Mouse (Mus musculus): ENCODE data around the gene Wnt8b.
"Not testable (repeated sequence)": the region's sequence is repeated elsewhere in the genome, so short reads cannot be mapped to it uniquely, and the experiment has no call there.

Wnt8b gene

DNA sequence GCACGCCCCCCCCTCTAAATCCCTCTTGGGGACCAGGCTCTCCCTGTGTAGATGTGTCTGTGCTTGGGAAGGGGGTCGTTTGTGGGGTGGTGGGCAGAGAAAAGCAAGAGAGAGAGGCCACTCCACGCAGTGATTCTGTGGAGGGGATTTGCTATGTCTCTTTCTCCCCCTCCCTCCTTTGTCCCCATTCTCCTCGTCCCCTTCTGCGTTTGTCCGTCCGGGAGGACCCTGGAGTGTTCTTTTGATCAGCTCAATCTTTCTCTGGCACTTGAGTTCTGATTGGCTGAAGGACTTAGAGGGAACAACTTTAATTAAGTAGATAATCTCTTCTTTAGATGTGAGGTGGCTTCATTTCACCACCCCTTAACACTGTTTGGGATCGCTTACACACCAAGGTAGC is at the start of gene Wnt8b:
TSS of gene Wnt8b (plus strand) at position 345 of the 400 bp plus-strand sequence.
- DNase-seq: no peak

DNA sequence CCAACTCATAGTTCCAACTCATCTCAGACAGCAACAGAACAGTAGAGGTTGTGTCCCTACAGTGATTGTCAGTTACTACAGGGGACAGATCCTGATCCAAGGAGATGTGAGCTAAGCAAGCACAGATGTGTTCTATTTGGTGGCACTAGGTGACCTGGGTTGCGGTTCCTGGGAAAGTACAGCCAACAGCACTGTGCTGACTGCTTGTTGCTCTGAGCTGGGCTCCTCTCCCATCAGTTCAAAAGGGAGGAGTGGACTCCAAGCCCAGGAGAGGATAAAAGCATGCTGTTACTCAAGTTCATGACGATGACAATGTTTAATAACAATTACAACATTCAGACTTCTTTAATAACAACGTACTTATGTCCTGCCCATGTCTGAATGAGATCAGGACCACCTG is 47.5 kb upstream of the Wnt8b start:
- DNase-seq: no peak

DNA sequence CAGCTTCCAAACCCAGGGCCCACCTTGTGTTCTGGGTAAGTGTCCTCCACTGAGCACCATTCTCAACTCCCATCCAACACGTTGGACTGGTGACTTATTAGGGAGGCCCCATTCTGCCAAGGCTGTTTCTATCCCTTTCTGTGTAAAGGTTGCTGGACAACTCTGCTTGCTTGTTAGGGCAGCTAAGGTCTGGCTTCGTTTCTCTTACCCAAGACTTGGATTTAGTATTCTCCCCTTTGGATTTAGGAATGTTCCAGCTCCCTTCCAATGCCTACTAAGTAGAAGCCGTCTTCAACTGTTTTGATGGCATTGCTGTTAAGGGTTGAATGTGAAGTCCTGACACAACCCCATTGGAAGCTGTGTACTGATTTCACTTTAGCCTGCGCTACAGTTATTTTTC is 45.3 kb upstream of the Wnt8b start:
- DNase-seq: no peak

DNA sequence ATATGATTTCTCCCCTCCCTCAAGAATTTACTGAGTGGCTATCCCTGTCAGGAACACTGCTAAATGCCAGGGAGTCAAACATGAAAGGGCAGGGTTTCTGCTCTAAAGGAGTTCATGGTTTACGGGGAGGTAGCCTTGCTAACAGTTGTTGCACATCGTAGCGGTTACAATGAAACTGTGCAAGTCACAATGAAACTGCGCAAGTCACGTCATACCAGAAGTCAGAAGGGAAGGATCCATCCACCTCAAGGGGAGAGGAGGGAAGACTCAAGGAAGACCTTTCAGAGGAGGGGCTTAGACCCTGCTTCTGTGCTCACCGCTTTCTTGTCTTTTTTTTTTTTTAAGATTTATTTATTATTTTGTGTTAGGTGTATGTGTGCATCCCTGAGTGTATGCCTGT is 38.4 kb upstream of the Wnt8b start:
- no peak for DNase-seq

DNA sequence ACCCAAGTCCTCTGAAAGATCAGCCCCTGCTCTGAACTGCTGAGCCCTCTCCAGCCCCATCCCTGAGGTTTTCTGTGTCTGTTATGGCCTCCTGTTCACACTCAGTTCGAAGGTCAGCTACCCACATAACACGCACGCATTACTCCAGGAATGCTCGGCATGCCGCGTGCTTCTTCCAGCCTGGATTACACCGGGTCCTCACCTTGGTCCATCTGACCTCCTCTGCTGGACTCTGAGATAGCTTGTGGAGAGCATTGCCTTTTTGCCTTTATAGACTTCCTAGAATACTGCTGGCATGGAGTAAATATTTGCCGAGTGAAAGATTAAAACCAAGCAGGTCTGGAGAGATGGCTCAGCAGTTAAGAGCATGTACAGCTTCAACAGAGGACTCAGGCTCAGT is 37.9 kb upstream of the Wnt8b start:
- DNase-seq: no peak

DNA sequence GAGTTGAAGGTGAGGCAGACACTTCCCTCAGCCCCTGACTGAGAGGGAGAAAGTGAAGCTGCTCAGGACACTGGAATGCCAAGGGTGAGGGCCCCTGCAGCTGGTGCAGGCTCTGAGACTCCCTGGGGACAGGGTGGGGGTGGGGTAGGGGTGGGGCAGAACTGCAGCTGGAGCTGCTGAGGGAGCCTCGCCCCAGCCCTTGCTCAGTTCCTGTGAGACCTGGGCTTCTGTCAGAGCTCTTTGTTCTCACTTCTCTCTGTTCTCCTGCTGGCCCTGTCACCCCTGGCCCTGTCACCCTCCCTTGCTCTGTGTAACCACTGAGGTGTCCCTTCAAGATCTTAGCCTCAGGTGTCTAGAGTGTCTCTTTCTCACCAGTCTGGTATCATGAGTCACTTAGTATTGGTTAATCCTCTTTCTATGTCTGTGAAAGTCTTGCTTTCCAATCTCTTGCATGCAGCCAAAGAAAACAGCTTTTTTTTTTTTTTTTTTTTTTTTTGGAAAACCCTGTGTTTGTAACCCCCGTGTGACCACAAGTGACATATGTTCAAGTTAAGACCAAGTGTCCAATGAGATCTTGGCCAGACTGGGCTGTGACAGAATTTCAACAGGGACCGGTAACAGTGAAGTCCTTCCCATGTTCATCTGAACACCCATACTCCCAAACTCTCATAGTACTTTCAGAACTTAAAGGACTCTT is 35.8 kb upstream of the Wnt8b start:
- DNase-seq: no peak

DNA sequence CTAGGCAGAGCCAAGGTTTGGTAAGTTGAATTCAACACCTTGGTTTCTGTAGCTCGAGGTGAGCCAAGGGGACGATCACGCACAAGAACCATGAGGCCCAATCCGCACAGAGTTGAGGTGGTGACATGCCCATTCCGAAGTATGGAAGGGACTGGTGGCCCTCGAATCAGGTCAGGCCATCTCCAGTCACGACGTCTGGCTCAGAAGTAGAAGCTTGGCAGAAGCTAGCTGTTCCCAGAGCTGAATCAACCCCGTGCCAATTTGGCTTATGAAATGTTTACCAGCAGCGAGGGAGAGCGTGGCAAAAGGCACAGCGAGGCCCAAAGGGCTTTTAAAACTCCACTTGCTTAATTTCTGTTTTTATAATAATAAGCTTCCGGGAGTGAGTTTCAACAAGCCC is 34.6 kb upstream of the Wnt8b start:
- no peak for DNase-seq

DNA sequence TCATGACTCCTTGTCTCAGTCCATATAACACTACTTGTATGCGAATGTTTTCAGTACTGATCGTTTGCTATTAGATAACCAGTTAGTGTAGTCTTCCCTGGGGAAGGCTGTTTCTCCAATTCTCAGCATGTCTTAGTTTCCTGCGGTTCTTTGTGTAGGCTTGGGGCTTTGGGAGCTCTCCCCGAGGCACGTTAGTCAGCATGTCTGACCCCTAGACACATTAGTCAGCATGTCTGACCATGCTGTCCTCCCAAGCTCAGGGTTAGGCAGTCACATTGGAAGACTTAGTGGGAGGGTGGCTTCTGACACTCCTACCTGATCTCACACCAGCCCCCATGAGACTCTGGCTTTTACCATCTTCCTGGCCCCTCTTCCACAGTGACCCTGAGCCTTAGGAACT is 32.8 kb upstream of the Wnt8b start:
- no peak for DNase-seq

DNA sequence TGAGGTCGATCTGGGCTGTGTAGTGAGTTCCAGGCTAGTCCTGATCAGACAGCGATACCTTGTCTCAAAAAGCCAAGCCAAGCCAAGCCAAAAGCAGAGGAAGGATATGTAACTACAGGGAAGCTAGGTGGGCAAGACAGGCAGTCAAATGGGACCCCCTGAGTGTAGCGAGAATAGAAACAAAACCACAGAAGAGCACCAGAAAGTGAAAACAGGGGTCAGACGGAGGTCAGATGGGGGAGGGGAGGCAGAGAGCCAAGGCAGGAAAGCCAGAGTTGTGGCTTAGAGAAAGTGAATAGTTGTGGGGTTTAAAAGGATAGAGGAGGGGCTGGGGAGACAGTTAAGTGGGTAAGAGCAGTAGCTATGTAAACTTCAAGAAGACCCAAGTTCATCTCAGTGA is 31.8 kb upstream of the Wnt8b start:
- no peak for DNase-seq

DNA sequence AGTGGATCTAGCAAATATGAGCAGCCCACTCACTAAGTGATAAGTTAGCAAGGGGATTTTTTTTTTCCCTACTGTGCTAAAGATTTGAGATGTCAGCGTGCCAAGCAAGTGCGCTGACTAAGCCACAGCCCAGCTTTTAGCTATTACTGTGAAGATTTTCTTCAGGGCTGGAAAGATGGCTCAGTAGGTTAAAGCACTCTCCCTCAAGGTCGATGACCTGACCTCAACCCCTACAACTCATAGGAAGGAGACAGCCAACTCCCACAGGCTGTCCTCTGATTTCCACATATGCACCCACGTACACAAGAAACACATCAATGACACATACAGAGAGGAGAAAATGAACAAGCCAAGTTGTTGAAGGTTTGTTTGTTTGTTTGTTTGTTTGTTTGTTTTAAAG is 31.1 kb upstream of the Wnt8b start:
- DNase-seq: no peak

DNA sequence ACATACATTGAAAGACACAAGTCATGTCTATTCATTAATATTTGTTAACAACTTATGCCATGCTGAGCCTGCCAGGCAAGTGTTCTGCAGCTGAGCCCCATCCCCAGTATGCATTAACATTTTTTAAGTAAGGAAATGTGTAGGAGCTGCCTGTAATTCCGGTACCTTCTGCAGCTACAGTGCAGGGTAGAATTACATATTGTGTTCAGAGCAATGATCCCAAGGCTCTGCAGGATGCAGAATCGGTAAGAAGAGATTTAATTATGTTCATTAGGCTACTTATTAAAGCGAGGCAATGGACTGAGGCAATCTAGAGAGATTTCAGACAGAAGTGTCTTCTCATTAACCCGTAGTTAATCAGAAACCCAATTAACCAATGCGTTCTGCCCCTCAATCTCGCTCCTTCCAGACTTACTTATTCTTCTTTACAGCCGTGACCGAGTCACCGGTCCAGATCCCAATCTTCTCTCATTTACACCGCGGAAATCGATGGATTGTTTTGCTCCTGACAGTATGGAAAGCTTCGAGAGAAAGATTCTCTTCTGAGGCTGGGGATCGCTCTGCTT is 27.2 kb upstream of the Wnt8b start:
- not testable (repeated sequence) for DNase-seq

DNA sequence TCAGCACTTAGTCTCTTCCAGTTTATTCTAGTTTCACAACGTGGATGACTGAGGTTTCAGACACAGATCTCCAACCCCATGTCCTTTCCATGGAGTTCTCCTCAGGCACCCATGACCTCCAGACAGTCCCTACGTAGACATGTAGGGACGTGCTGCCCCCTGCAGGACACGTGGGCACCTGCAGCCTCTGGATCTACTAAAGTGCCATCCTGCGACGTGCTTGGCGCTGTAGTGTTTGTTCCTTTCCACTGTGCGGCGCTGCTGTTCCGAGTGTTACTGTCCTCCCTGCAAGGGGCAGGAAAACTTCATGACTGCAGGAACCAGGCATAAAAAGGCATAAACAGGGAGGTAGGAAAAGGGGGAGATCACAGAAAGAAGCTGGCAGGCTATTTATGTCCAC is 19.1 kb upstream of the Wnt8b start:
- DNase-seq: peak; percentile 46

DNA sequence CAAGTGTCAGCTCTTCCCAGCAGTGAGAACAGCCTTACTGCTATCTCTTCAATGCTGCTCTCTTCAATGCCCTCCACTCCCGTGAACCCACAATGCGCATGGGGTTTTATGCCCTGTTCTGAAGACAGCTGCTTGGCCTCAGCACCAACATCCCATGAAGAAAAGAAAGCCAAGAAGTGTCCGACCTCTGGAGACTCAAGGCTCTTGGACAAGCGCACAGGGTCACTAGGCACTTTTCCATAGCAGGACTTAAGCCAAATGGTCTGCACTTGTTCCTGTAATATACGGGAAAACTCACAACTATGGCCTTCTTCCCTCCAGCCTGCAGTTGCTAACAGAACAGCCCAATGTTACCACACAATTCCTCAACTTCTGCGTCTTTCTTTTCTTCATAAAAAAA is 18.0 kb upstream of the Wnt8b start:
- no peak for DNase-seq

DNA sequence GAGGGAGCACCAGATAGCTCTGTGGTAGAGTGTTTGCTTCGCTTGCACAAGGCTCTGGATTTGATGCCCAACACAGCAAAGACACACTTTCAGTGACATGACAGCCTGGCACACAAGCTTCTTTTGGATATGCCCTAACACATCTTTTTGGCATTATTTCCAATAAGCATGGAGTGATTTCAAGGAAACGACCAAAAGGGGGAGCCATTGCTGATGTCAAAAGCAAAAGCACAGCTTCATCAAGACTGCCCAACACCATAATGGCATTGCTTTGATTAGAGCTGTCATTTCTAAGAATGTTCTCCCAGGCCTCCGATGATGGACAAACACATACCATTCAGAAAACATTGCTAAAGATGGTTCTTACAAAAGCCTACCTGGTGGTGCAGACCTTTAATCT is 16.7 kb upstream of the Wnt8b start:
- no peak for DNase-seq

DNA sequence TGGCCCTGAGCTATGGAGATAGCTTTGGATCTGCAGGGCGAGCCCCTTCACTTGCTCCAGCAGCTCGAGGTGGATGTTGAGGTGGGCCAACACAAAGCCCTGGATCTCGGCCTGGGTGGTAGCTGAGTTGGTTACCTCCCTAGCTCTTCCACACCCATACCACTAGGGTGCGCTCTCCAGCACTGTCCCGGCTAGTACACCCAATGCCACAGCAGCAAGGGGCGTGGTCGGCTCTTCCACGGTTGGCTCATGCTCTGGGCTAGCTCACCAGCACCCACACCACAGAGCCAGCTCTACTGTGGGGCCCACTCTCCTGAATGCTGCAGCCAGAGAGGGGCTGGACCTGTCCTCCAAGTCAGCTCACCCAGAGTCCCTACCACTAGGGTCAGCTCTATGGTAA is 6.0 kb upstream of the Wnt8b start:
- DNase-seq: no peak

DNA sequence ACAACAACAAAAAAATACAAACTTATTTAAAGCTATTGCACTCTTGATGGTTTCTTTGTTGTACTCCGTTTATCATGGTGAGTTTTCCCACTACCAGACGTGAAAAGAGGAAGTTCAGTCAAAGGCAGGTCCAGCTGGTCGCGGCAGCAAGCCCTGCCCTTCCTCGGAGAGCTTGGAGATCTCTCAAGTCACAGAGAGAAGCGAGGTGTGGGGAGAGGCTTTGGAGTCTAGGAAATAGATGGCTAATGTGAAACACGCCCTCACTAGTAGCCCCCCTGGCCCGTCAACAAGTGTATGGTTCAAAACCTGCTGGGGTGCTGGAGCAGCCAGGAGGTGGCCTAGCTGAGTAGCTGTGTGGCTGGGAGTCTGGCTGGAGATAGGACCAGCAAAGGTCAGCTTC is 3.2 kb downstream of the Wnt8b start:
- DNase-seq: no peak

DNA sequence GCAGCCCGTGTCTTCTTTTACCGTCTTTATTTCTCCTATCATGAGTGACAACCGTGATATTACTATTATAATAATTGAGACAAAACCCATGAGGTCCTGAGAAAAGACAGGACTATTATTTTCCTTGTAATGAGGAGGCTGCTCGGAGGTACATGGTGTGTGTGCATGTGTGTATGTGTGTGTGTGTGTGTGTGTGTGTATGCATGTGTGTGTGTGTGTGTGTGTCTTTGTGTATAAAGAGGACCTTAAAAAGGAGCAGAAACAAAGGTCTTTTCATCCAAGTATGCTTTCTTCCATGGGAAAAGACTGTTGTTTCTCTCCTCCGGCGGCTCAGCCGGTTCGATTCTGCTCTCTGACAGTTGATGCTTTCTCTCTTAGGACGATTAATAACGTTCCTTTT is 3.7 kb downstream of the Wnt8b start:
- no peak for DNase-seq

DNA sequence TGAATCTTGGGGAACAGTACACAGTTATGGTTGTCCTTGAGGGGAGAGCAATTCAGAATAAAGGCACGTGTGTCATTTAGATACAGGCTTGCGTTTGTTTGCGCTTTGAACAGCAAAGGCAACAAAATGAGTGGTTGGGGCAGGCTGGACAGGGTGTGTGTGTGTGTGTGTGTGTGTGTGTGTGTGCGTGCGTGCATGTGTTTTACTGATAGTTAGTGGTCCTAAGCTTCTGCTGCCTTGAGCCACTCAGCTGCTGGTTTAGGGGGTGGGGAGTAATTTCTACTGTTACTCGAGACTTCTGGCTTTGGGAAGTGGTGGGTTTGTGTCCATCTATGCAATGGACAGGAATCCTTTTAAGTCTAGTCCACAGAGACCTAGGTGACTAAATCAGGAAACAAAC is 5.7 kb downstream of the Wnt8b start:
- DNase-seq: no peak

DNA sequence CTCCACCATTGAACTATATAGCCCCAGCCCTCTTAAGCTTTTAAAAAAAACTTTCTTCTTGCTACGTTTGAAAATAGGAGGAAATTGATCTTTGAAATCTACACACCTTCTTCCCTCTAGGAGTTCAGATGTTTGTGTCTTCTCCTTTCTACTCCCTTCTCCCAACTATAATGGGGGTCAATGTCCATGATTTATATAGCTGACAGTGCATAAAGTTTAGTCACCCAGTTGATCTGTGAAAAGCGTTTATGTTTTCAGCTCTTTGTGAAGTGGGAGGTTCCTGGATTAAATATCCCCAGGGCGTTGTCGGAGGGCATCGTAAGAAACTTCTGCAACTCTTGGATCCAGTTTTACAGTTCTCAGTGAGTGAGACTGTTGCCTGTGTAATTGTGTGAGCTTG is 7.0 kb downstream of the Wnt8b start:
- DNase-seq: no peak

DNA sequence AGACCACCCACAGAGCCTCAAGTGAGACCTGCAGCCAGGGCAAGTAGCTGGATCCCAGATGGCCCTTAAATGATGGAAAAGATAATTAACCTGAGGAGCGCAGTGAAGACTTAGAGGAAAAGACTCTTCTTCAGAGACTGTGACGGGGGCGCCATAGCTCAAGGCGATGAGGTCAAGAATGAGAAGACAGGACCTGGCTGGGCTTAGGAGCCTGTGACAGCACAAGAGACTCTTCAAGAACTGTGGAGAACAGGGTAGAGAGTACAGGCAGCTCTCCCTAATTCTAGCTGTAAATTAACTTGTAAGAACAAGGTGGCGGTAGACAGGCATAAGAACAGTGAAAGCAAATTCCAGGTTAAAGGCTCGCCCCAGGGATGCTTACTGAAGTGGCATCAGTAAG is 8.7 kb downstream of the Wnt8b start:
- no peak for DNase-seq

DNA sequence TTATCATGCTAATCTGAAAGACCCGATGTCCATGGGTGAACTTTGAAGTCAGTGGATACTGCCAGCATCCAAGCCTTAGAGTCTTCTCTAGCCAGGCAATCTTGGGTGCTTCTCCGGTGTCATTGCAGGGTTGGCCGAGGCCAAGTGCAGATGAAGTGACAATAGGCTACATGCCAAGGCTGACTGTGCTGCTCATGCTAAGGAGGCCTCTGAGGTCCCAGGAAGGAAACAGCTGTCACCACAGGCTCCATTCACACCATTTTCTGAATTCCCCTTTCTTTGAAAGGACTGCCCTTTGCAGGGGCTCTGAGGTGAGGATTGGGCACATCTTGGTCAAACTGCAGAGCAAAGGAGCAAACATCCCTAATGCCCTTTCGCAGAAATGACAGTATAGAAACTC is 9.5 kb downstream of the Wnt8b start:
- no peak for DNase-seq

DNA sequence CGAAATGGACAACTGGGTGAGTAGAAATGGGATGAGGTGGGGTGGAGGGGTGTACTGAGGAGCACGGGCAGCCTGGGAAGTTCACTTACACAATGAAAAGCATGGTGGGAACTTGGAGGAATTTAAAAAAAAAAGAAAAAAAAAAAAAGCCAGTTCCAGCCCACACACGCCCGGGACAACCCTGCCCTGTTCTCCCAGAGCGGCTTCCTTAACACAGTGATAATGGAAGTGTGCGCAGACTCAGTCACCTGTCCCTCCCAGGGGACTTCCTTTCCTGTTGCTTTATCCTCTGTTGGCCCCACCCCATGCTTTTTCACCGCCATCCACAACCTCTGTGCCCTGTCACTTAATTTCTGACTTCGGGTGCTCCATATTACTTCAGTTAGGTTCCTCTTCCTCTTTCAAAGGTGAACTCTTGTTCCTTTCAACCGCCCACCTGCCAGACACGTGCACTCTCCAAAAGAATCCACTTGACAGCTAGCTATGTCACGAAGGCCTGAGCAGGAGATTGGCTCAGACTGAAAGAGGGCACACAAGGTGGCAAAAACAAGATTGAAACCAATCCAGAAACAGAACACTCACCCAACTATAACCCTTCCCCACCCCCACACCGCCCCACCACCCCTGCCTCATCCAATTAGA is 17.4 kb downstream of the Wnt8b start:
- no peak for DNase-seq

DNA sequence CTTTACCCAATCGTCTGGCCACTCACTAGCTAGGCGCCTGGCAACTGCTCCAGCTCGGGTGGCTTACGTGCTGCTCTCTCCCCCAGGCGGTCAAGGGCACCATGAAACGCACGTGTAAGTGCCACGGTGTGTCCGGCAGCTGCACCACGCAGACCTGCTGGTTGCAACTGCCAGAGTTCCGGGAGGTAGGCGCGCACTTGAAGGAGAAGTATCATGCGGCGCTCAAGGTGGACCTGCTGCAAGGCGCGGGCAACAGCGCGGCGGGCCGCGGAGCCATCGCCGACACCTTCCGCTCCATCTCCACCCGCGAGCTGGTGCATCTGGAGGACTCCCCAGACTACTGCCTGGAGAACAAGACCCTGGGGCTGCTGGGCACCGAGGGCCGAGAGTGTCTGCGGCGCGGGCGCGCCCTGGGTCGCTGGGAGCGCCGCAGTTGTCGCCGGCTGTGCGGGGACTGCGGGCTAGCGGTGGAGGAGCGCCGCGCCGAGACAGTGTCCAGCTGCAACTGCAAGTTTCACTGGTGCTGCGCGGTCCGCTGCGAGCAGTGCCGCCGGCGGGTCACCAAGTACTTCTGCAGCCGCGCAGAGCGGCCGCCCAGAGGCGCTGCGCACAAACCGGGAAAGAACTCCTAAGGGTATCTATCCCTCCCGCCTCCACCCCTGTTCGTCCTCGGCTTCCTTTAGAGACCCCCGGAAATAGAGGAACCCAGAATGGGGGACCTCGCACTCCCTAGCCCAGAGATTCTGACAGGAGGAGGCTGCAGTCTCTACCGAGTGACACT is 18.4 kb downstream of the Wnt8b start:
- peak; percentile 17 for DNase-seq

DNA sequence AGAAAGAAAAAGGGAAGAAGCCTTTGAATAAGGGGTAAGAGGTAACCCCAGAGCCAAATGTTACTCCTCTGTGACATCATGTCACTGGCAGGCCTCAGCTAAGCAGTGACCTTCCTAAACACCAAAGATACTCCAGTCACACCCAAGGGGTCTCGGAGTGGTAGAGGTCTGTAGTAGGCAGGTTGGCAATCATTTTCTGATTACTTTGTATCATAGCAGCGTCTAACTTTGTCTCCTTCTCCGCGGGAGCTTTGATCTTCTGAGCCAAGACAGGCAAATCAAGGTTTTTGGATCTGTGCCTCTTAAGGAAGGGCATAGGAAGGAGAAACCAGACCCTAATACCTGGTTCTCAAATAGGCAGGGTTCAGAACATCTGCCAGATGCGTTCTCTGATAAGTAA is 19.3 kb downstream of the Wnt8b start:
- no peak for DNase-seq
